Mouse (Mus musculus): ENCODE results near the gene Pth2. TPM values are rescaled to one million over a fixed set of nuclear protein-coding genes. Genes with fewer than 3 reads are reported as not detected.

The Pth2 gene
- total and polyA plus RNA-seq, 3 experiments, result not detected

- no peak for DNase-seq (ENCODE audit: low read depth, low spot score)
- TF ChIP-seq BHLHE40 (IDR thresholded peaks at IDR 0.05; ENCODE audit: borderline replicate concordance, low read depth, low read length), result no peak
- TF ChIP-seq MEF2A (IDR thresholded peaks at IDR 0.05; ENCODE audit: extremely low read depth, insufficient replicate concordance, low read depth, low read length, poor library complexity, severe bottlenecking), result no peak
- no peak for TF ChIP-seq MAX (IDR thresholded peaks at IDR 0.05; ENCODE audit: low read length)
- TF ChIP-seq TCF12 (IDR thresholded peaks at IDR 0.05; ENCODE audit: low read depth, low read length), result no peak
- no peak for TF ChIP-seq USF1 (IDR thresholded peaks at IDR 0.05; ENCODE audit: low read depth, low read length)
- TF ChIP-seq SMC3 (IDR thresholded peaks at IDR 0.05; ENCODE audit: low read depth, low read length), result no peak
- TF ChIP-seq ZC3H11A (IDR thresholded peaks at IDR 0.05; ENCODE audit: low read depth, low read length), result no peak
- TF ChIP-seq MXI1 (IDR thresholded peaks at IDR 0.05; ENCODE audit: low read depth, low read length), result no peak
- no peak for TF ChIP-seq RAD21 (IDR thresholded peaks at IDR 0.05; ENCODE audit: low read depth, low read length)
- TF ChIP-seq NRF1 (IDR thresholded peaks at IDR 0.05; ENCODE audit: insufficient read depth, low read depth, low read length, poor library complexity, severe bottlenecking), result no peak
- TF ChIP-seq USF2 (IDR thresholded peaks at IDR 0.05; ENCODE audit: borderline replicate concordance in 1 of 2, insufficient read depth in 1 of 2, low read depth in 1 of 2, low read length in 2 of 2), result no peak
- TF ChIP-seq GABPA (IDR thresholded peaks at IDR 0.05; ENCODE audit: low read depth, low read length), result no peak
- TF ChIP-seq ZKSCAN1 (IDR thresholded peaks at IDR 0.05; ENCODE audit: low read depth, low read length), result no peak
- TF ChIP-seq ETS1 (IDR thresholded peaks at IDR 0.05; ENCODE audit: low read depth, low read length), result no peak
- TF ChIP-seq MYB (IDR thresholded peaks at IDR 0.05; ENCODE audit: low read depth, low read length), result no peak
- no peak for TF ChIP-seq CHD2 (IDR thresholded peaks at IDR 0.05; ENCODE audit: low read length)
- TF ChIP-seq ZNF384 (IDR thresholded peaks at IDR 0.05; ENCODE audit: low read depth, low read length), result no peak
- TF ChIP-seq CHD1 (IDR thresholded peaks at IDR 0.05; ENCODE audit: low read depth, low read length), result no peak
- TF ChIP-seq CTCF (IDR thresholded peaks at IDR 0.05 in 2 of 3, conservative IDR thresholded peaks at IDR 0.05 in 1 of 3; ENCODE audit: control insufficient read depth in 1 of 3, insufficient read depth in 1 of 3, low read depth in 2 of 3, low read length in 3 of 3, poor library complexity in 1 of 3, severe bottlenecking in 1 of 3), result no peak
- TF ChIP-seq UBTF (IDR thresholded peaks at IDR 0.05; ENCODE audit: borderline replicate concordance, insufficient read depth, low read depth, low read length), result no peak
- Histone ChIP-seq H3K4me3 (ENCODE audit: control insufficient read depth in 1 of 2, insufficient read depth in 1 of 2, low read depth in 2 of 2, low read length in 2 of 2) (no peak overlapping the region), H3K4me1 (ENCODE audit: control insufficient read depth in 1 of 2, insufficient read depth in 2 of 2, low read length in 2 of 2) (no peaks in the 10 kb centered on the region), H3K27me3 (ENCODE audit: control insufficient read depth in 1 of 2, insufficient read depth in 2 of 2, low read length in 2 of 2) (no peaks in the 10 kb centered on the region), H3K36me3 (ENCODE audit: control insufficient read depth in 1 of 2, insufficient read depth in 2 of 2, low read length in 2 of 2) (no peaks in the 10 kb centered on the region), H3K79me2 (ENCODE audit: control insufficient read depth, insufficient read depth, low read length, poor library complexity) (no peaks in the 10 kb centered on the region), H3K27ac (ENCODE audit: control insufficient read depth, low read depth, low read length) (no peak overlapping the region), H3K9ac (ENCODE audit: control insufficient read depth, low read depth, low read length, poor library complexity, severe bottlenecking) (no peak overlapping the region), H3K9me3 (replicated peaks; ENCODE audit: insufficient read depth, low read length) (no peaks in the 10 kb centered on the region)
Observed at GRCm38 (mm10) chr7:45175398-45175797, 5.4 kb upstream of the Pth2 start.

DNA sequence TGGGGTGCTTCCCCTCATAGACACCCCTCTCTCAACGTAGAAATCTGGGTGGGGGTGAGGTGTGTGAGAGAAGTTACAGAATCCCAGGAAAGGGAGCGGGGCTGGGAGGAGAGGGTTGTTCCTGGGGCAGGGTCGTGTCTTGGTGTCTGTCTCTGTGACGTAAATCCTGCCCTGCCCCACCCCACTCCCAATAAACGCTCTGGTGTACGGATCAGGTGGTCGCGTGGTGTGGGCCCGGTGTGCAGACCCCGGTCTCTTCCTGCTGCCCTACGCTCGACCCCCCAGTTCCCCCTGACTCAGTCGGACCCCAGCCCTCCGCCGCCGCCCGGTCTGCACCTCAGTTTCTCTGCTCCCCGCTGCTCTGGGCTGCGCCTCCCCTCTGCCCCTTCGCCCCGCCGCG lies 4.9 kb upstream of the Pth2 start:
- Histone ChIP-seq H3K9me3 (replicated peaks; ENCODE audit: insufficient read depth, low read length) (no peaks in the 10 kb centered on the region), H3K27me3 (ENCODE audit: control insufficient read depth in 1 of 2, insufficient read depth in 2 of 2, low read length in 2 of 2) (no peaks in the 10 kb centered on the region), H3K4me3 (ENCODE audit: control insufficient read depth in 1 of 2, insufficient read depth in 1 of 2, low read depth in 2 of 2, low read length in 2 of 2) (no peak overlapping the region), H3K79me2 (ENCODE audit: control insufficient read depth, insufficient read depth, low read length, poor library complexity) (no peaks in the 10 kb centered on the region), H3K4me1 (ENCODE audit: control insufficient read depth in 1 of 2, insufficient read depth in 2 of 2, low read length in 2 of 2) (no peaks in the 10 kb centered on the region), H3K27ac (ENCODE audit: control insufficient read depth, low read depth, low read length) (no peak overlapping the region), H3K9ac (ENCODE audit: control insufficient read depth, low read depth, low read length, poor library complexity, severe bottlenecking) (no peak overlapping the region), H3K36me3 (ENCODE audit: control insufficient read depth in 1 of 2, insufficient read depth in 2 of 2, low read length in 2 of 2) (no peaks in the 10 kb centered on the region)
- DNase-seq (ENCODE audit: low read depth, low spot score), result no peak
- no peak for TF ChIP-seq MEF2A (IDR thresholded peaks at IDR 0.05; ENCODE audit: extremely low read depth, insufficient replicate concordance, low read depth, low read length, poor library complexity, severe bottlenecking)
- no peak for TF ChIP-seq GATA1 (IDR thresholded peaks at IDR 0.05; ENCODE audit: low read depth, low read length)
- TF ChIP-seq ZC3H11A (IDR thresholded peaks at IDR 0.05; ENCODE audit: low read depth, low read length), result no peak
- no peak for TF ChIP-seq TAL1 (IDR thresholded peaks at IDR 0.05; ENCODE audit: low read length)
- TF ChIP-seq UBTF (IDR thresholded peaks at IDR 0.05; ENCODE audit: borderline replicate concordance, insufficient read depth, low read depth, low read length), result no peak
- no peak for TF ChIP-seq KAT2A (conservative IDR thresholded peaks at IDR 0.05; ENCODE audit: low read depth, low read length)
- no peak for TF ChIP-seq MAFK (IDR thresholded peaks at IDR 0.05; ENCODE audit: borderline replicate concordance, low read depth, low read length)
- TF ChIP-seq JUND (IDR thresholded peaks at IDR 0.05; ENCODE audit: low read depth, low read length), result no peak
- no peak for TF ChIP-seq HCFC1 (IDR thresholded peaks at IDR 0.05; ENCODE audit: low read depth, low read length)
- TF ChIP-seq MAZ (IDR thresholded peaks at IDR 0.05; ENCODE audit: low read depth, low read length), result no peak
- no peak for TF ChIP-seq TBP (IDR thresholded peaks at IDR 0.05; ENCODE audit: low read depth, low read length)
- no peak for TF ChIP-seq NRF1 (IDR thresholded peaks at IDR 0.05; ENCODE audit: insufficient read depth, low read depth, low read length, poor library complexity, severe bottlenecking)
- TF ChIP-seq CHD2 (IDR thresholded peaks at IDR 0.05; ENCODE audit: low read length), result no peak
- no peak for TF ChIP-seq MXI1 (IDR thresholded peaks at IDR 0.05; ENCODE audit: low read depth, low read length)
- no peak for TF ChIP-seq E2F4 (IDR thresholded peaks at IDR 0.05; ENCODE audit: borderline replicate concordance, low read depth, low read length)

All from MEL (cell line).